Mouse (Mus musculus) CD4-positive, CD25-positive, alpha-beta regulatory T cell, adult 2 months (primary cell): ENCODE measurements around the gene Olfr970.
"Not testable (repeated sequence)": the region's sequence is repeated elsewhere in the genome, so short reads cannot be mapped to it uniquely, and the experiment has no call there.

Experiments
- DNase-seq: peaks from one replicate; pipeline ENCODE4 v3.0.0-alpha.2; 2012; ENCODE audit warnings: low read depth, low spot score

Olfr970 gene

DNA sequence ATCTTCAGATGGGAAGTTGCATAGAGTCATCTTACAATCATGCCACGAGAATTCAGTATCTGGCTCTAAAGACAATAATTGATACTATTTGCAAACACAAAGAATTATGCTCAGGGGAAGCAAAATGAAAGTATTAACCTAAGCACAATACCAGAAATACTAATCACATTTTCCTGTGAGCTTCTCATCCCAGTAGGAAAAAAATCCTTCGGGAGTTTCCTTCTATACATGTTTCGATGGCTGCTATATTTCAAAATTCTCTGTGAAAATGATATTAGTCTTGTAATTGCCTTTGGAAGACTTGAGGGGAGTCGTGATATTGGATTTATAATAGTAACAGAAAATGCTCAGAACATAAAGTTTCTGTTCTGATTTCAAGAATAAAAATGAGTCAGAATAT lies at the start of gene Olfr970:
Gene Olfr970, plus strand, starts transcription at position 301 of the 400 bp plus-strand sequence.
- no peak for DNase-seq

- no peak for DNase-seq
Measured at GRCm38 (mm10) chr9:39783153-39783552, 25.5 kb upstream of the Olfr970 start, which contains the start of gene Olfr968. Gene Olfr968, minus strand, starts transcription at chr9:39783253.

DNA sequence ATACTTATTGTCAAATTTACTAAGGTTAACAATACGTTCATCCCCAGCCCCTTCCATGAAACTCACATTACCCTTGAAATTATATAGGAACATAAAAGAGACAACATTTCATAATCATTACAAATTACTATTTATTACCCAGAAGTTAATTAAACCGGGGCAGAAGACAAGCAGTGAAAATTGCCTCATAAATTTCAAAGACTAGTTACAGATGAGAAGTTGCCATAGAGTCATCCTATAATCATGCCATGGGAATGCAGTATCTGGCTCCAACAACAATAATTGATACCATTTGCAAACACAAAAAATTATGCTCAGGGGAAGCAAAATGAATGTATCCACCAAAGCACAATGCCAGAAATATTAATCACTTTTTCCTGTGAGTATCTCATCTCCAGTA lies 18.1 kb upstream of the Olfr970 start, which contains the start of gene Olfr969:
Gene Olfr969, plus strand, starts transcription at position 388 of the 400 bp plus-strand sequence.
- no peak for DNase-seq

DNA sequence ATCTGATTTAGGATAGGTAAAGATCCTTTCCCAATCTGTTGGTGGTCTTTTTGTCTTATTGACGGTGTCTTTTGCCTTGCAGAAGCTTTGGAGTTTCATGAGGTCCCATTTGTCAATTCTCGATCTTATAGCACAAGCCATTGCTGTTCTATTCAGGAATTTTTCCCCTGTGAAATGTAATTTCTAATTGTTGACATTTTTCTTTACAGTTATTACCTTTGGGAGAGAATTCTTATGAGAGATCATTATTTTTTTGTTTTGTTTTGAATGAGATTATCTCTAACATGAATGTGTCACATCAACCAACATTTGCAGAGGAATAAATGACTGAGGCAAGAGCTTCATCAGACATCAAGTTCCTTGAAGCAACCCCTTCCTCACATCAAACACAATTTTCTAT lies 27.9 kb downstream of the Olfr970 start, which contains the start of gene Olfr971:
Gene Olfr971, plus strand, starts transcription at position 301 of the 400 bp plus-strand sequence.
- DNase-seq: not testable (repeated sequence)

DNA sequence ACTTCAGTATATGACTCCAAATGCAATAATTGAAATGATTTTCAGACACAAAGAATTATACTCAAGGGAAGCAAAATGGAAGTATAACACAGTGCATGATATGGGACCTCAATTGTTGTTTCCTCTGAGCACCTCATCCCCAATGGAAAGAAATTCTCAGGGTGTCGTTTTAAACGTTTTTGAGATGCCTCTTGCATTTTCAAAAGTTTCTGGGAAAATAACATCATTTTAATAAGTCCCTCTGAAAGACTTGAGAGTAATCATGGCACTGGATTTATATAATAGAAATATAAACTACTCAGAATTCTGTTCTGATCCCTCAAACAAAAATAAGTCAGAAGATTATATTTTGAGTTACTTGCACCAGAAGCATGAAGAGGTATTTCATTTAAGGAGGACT lies 57.5 kb downstream of the Olfr970 start, which contains the start of gene Olfr972:
Gene Olfr972, plus strand, starts transcription at position 301 of the 400 bp plus-strand sequence.
- DNase-seq: no peak
